Comparison of ENCODE assay signal across 12 mouse cellular contexts in genomic region chr4:153675431-153675830, GRCm38 (mm10).
"Had no signal": no experiment of that assay in that cellular context is flagged by ENCODE, and none has a peak within 500 bp of the region (broad histone marks: within the 10 kb centered on the region; RNA-seq: fewer than 3 reads in every experiment).

No protein-coding gene starts in this region.

- DNase-seq: retina, postnatal 1 day; right cerebral cortex, adult 18-20 months; right cerebral cortex, postnatal 14 days; right cerebral cortex, postnatal 25 days; right cerebral cortex, postnatal 4 days; spleen, adult 18-20 months; thymus, adult 18-20 months; thymus, adult 2 months; thymus, postnatal 14 days; thymus, postnatal 25 days; thymus, postnatal 36 days; thymus, postnatal 4 days had no signal
